Mouse (Mus musculus) kidney, postnatal 4 days (tissue): ENCODE measurements around the gene Fras1.

ENCODE experiments used
- DNase-seq, 2 experiments: peaks; one replicate each; pipeline ENCODE4 v3.0.0; 2021; ENCODE audit warnings: mixed read lengths in 2 of 2

Gene Fras1

DNA sequence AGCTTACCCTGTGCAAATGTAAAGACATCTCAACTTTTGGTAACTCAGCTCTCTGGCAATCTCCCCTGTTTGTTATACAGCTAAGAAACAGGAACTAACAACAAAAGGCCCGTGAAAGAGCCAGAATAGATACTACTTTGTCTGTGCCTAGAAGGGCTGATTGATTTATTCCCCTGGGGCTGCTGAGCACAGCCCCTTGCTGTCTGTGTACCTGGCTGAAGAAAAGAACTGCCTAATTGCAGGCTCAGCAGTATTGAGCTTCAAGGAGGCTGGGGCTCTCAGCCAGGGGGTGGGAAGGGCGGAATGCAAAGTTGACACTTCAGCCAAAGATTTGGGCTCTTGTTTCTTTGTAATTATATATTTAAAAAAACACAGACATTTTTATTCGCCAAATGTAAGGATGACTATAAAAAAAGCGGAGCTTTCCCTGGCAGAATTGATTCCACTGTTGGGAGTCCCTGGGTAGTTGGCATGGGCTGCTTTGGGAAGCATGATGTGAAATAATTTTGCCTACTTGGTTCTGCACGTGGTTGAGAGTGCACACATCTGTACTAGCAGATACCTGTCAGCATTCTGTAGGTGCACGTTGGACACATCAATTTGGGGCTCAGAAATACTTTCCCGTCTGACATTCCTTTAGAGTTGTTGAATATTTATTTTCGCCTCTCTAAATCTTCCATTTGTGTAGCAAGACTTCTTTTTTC lies 31.5 kb downstream of the Fras1 start:
- DNase-seq, result no peak

DNA sequence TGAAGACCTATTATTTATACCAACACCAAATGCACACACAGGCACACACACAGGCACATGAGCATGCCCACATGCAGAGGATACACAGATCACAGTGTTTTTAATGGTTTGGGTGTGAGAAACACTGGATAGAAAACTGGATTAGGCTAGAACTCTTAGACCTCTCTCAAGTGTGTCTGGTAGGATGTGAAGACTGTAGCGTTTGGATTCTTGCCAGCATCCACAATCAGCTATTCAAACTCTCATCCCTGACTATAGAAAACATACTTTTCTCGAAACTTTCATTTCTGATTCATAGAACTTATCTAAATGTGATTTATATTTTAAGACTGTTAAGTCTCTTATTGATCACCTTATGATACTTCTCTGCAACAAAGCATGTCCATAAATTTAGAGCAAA lies 34.5 kb downstream of the Fras1 start:
- DNase-seq, result no peak

DNA sequence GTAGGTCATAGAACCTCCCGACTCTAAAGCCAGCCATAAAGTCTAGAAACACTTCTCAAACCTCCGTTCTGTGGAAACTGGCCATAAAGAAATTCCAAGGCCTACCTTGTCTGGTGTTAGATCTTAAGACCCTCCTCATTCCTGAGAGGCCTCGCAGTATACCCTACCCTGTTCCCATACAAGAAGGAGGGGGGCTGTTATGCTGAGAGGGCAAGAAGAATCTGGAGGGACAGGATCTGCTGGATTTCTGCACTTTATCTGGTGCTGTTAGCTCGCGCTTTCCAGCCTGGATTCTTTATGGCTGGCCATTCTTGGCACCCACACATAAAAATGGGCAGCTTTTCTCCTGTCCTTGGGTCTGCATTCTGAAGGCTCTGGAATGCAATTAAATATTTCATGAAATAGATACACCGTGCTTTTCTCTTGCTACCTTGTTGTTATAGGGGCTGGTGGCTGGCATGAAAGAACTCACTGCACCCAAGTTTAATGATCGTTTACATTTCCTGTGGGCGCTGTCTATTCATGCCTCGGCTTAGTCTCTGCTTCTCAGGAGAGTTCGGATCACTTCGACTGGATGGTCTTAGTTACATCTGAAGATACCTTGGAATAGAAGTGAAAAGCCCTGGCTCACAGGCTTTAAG lies 39.1 kb downstream of the Fras1 start:
- DNase-seq, result peak in 1 of 2 experiments; percentile 26

DNA sequence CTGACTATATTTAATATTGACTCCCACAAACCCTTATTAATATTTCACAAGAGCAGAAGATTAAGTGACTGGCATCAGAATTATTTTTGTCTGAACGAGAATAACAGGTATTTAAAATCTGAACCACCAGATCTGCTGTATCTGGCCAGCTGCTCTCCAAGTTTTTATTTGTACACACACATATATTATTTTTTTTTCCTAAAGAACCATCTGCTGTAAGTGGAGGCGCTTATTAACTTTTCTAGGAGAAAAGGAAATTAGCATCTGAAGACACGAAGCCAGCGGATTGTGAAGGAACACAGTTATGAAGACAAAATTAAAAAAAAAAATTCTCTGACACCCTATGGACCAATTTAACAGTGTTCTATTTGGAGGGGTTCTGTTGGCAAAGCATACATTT lies 43.4 kb downstream of the Fras1 start:
- DNase-seq, result no peak

DNA sequence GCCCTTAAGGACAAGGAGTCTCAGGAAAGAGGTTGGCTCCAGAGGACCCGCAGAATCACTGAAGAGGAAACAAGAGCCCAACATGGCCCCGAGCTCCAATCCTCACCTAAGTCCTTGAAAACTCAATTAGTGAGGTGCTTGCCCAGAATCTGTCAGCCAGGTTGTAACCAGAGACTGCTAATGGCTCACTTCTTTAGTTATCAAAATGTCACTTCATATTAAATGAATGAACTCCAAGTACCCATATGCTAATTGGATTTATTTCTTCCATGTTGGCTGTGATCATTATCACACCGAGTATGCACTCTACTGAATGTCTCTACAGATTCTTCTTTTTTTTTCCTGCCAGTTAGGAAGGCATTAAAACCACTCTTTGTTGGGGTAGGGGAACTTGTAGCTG lies 47.8 kb downstream of the Fras1 start:
- no peak for DNase-seq

DNA sequence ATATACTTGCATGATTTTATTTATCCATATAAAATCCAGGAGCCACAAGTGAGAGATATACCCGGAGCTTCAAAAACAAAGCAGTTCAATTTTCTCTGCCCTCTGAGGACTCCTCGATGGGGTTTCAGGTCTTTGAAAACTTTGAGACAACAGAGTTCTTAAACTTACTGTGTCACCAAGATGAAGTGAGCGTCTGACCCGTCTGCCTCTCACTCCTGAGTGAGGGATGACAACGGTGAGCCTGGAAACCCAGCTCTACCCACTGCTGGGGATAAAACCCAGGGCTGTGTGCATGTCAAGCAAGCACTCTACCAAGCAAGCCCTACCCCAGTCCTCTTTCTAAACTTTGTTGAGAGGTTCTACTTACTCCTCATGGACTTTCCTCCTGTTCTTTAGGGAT lies 49.0 kb downstream of the Fras1 start:
- DNase-seq, result no peak

DNA sequence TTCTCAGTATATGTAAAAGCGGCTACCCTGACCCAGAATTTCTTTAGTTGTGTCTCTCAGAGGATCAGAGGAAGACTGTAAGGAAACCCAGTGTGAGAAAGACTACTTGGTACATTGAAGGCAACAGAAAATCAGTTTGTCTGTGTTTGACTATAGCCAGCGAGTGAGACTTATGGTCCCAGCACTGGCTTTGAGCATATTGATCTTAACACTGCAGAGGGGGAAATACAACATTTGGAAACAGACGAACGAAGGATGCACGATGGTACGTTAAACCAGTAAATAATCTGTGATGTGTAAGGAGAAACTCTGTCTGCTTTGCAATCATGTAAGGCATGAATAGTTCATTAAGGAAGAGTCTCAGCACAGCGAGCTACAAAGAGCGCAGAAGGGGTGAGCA lies 51.6 kb downstream of the Fras1 start:
- no peak for DNase-seq

DNA sequence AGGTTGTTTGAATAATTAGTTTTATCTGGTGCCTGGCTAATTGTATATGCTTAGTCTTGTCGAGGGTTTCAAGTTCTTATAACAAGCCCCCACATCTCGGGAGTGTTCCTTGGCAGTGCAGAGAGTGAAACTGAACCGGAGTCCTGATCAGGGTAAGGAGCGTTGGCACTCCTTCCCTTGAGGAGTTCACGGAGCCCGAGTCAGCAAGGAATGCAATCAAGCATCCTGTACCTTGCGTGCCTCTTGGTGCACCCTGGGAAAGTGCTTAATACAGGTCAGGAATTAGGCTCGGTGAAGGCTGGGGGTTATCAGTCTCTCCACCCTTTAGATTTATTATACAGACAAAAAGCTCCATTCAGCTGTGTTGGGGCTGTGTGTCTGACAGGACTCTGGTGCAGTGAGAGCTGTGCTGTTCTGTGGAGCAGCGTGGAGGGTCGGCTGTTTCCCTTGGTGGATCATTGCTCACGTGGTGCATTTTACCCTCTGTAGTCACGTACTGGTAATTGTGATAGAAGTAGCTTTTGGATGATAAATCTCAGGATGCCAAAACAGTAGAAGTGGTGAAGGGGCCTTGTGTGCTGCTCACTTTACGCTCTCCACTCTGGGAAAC lies 55.9 kb downstream of the Fras1 start:
- peak in 1 of 2 experiments; percentile 26 for DNase-seq

DNA sequence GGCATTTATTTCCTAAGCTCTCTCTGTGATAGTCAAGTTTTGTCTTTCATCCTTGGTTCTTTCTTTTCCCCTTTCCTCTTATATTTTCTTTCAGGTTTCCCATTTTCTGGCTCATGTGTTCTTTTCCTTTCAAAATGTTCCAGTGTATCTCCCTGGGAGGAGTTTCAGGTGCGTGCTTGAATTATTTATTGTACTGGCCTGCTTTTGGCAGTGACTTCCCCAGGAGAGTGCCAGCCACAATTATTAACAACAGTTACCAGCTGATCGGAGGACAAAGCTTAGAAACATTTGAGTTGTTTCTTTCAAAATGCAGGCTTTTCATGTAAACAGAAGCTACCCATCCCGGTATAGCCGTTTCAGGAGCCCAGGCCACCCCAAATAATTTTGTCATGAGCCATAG lies 64.1 kb downstream of the Fras1 start:
- DNase-seq, result no peak

DNA sequence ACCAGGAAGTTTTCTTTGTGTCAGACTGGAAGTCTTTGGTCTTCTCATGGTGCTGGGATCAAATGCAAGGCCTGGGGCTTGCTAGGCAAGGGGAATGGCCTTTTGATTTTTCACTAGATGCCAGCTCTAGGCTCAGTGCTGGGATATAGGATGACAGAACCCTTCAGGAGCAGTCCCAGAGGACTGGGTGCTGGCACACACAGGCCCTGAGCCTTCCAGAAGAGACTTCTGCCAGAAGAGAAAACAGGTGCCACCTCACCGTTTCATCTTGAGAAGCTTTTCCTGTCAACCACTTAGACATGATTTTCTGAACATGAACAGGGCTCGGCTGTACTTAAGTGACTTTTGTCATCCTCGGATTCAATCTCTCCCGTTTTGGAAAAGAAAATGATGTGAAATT lies 66.1 kb downstream of the Fras1 start:
- DNase-seq, result no peak

DNA sequence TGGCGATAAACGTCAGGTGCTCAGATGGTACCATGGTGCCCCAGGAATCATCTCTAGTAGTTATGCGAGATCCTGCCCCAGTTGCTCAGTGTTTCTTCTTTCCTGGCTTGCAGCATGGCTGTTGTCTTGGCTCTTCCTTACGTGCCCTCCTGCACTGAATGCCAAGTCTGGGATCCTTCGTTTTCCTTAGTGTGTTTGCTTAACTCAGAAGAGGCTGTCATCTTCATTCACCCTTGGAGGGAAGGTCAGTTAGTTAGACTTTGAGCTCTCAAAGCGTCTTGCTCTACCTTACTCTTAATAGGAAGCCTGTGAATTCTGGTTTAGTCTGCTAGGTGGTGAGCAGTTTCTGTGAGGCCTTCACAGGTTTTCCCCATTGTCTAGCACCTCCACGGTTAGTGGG lies 73.7 kb downstream of the Fras1 start:
- DNase-seq, result no peak

DNA sequence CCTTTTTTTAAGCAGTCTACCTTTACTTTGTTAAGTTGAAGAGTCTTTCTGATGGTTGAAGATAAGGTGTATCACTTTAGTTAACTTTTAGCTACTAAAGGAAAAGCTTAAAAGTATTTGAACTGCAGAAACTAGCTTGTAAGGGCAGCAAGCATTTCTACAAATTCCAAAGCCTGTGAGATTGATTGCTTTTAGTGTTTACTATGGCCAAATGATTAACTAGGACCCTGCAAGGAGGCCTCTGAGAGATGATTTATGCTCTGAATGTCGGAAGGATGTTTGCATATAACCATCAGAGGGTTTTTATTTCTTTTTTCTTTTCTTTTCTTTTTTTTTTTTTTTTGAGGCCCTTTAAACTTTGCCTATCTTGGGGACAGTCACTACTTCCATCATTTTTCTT lies 78.3 kb downstream of the Fras1 start:
- no peak for DNase-seq

DNA sequence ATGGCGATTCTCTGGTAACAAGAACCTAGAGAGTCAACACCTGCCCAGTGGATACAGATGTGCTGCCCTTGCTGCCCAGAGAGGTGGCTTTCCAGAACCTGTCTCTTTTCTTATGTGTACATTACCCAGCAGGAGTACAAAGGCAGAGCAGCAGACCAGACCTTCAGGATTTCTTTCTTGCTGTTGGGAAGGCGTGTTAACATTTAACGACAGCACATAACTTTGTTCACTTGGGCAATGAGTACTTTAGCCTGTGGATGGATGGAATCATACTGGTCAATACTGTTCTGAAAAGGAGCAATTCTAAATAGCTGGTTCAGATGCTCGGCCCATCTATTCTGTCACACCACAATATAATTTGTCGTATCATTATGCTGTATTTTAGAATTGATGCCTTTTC lies 79.6 kb downstream of the Fras1 start:
- DNase-seq, result no peak

DNA sequence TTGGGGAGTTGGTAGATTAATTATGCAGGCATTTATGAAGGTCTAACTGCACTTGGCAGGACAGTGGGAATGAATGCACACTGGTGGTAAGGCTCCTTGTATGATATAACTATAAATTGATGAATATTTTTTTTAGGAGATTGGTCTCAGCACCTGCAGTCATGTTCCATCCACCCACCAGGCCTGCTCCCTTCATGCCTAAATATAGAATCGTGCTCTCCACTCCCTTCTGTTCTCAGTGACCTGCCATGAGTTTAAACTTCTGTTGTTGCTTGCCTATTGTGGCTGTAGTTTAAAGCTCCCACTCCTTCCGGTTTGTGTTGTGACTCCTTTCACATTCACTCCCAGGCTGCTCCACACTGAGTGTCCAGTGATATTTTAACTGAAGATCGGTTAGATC lies 80.7 kb downstream of the Fras1 start:
- DNase-seq, result no peak

DNA sequence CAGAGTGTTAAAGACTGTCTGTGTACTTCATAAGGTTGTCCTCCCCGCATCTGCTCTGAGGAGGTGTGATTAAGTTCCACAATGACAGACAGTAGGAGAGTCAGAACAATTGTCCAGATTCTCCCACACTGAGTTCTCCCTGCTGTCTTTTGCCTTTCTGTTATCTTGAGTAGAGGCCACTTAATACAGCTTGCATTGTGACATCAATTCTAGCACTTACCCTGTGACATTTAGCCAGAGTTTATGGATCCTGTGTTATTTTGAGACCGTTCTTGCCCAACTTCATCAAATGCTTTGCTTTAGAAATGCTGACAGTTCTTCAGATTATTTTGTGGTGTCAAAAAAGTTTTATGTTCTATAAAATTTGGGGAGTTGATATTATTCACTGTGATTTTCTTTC lies 81.5 kb downstream of the Fras1 start:
- no peak for DNase-seq

DNA sequence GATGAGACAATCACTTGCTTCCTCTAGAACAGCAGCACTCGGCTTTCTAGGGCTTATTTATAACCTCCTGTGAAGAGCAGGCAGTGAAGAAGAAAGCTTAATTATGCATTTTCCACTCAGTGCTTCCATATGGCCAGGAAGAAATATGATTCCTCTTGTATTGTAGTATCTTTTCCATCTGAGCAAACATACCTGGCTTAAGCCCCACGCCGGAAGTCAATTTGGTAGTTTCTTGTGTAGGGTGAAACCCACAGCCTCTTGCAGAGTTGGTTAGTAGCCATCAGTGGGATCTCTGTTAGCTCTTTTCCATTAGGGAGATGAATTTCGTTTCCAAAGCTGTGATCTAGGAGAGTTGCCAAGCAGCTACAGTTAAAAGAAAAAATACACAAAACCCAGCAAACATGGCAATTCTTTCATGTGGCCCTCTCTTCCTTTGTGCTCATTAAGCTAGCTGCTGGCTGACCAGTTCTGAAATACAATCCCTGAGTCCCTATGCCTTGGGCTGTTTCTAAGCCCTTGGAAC lies 83.7 kb downstream of the Fras1 start:
- DNase-seq, result no peak

DNA sequence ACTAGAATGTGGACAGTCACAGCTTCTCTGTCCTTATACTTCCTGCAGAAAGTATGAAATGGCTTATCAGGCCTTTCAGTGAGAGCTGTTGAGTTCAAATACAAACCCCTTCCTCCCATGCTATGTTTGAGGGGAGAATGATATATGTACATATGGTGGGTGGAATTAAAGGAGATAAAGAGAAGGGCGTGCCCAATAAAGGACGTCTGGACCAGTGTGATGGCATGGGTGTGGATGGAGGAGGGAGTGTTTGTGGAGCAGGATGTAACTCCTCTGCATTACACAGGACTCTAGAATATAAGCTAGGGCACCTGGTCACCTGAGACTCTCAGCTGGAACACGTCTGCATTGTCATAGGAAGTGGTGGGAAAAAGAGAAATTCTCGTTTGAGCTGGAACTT lies 85.8 kb downstream of the Fras1 start:
- no peak for DNase-seq

DNA sequence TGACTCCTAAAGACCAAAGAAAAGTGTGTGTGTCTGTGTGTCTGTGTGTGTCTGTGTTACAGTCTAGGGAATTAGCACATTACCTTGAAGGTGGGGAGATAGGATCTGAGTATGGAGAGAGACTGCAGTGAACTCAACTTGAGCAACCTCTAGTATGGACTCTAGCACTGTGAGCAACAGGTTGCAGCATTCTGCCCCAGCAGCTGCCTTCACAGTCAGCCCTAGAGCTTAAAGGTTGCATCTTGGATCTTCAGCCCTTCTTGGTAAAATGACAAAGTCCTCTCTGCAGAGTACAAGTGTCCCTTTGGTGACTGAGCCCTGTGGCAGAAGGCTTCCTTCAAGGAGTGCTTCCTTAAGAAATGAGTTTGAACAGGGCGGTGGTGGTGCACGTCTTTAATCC lies 88.4 kb downstream of the Fras1 start:
- no peak for DNase-seq

DNA sequence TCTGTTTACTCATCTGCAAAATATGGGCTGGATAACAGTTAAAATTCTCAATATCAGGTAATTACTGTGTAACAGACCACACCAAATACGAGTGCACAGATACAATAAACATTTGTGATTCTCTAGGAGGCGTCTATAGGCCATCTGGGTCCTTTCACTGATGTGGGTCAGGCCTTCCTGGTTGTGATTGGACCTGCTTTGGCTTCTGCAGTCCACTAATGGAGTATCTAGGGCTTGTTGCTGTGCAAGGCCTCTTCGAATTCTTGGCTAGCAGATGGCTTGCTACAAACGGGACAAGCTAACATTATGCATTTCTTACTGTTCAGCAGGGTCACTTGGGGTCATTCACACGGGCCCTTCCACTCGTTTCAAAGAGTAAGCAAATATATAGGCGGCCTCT lies 92.7 kb downstream of the Fras1 start:
- DNase-seq, result no peak

DNA sequence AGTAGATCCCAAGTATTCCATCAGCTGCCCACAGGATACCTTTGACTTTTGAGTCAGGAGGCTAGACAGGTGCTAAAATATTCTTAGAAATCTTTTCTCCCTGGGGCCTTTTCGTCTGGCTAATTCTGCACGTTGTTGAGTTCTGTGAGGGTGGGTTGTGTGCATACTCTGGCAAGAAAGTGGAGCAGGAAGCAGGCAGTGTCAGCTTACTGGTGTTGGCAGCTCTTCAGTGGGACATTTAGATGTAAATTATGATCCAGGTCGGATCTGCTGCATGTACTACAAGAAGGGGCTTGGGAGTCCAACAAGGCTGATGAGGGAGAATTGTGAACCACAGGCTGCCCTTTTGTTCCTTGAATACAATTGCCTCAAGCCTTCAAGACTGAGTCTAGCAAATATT lies 98.2 kb downstream of the Fras1 start:
- no peak for DNase-seq

DNA sequence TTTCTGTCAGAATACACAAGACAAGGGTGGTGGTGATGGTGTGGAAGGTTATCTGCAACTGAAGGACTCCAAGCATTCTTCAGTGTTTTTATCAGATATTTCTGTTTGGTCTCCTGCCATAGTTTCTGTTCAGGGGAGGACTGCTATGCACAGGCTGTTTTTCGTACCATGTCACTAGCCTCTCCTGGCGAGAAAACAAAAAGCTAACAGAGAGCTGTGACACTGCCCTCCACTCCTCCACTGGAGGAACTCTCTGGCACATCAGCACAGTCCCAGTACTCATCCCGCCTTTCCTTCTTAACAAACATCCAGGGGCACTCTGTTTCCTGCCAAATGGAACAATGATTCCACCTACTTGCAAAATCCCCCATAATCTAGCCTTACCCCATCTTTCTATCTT lies 101.7 kb downstream of the Fras1 start:
- DNase-seq, result no peak

DNA sequence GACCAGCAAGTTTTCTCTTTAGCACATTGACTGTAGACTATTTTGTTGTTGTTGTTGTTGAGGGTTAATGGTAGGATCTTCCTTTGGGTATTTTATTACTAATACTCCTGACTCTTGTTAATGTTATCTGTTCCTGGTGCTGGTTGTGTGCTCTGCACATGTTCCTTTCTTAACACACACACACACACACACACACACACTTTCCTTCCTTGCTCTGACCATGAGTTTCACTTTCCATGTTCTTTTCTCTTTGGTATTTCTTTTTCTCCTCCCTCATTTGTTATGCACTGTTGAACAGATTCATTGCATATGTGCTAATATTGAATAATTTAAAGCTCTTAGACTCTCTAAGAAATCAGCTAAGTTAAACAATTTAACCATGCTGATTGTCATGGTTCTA lies 105.2 kb downstream of the Fras1 start:
- DNase-seq, result no peak

DNA sequence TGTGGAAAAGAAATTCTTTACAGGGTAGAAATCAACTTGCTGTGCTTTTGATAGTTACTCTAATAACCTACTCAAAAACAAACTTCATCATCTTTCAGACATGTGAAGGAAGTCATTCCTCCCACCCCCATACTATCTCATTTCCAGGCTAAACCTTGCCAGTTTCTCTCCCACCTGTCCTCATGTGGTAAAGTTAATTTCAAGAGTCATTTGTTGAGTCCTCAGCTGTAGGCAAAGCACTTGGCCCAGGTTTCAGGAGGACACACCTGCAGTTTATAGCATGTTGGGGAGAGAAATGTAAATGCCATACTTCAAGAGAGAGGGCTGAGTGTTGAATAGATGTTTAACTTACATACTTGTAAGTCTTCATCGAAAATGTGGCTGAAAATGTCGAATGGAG lies 107.4 kb downstream of the Fras1 start:
- no peak for DNase-seq

DNA sequence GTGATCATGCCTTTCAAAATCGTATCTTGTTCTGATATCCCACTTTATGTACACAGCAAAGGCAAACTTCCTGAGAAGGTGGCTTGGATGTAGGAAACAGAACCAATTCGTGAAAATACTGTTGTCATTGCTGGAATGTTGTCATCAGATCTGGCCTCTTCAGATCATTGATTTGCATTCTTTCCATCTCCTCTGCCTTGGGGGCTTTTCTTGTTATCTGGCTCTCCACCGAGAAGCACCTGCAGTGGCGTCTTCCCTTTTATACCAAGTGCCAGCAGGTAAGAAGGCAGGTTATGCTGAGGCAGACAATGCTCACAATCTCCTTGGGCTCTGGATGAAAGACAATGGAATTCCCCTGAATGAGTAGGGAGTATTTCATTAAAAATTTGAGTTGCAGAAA lies 108.3 kb downstream of the Fras1 start:
- no peak for DNase-seq
